Mouse (Mus musculus) spleen, postnatal 14 days (tissue): ENCODE data around the gene Ppm1b.

ENCODE experiments used
- DNase-seq, 2 experiments: peaks; one replicate each; pipeline ENCODE4 v3.0.0; 2021 to 2022; ENCODE audit warnings: low spot score in 2 of 2

The Ppm1b gene

DNA sequence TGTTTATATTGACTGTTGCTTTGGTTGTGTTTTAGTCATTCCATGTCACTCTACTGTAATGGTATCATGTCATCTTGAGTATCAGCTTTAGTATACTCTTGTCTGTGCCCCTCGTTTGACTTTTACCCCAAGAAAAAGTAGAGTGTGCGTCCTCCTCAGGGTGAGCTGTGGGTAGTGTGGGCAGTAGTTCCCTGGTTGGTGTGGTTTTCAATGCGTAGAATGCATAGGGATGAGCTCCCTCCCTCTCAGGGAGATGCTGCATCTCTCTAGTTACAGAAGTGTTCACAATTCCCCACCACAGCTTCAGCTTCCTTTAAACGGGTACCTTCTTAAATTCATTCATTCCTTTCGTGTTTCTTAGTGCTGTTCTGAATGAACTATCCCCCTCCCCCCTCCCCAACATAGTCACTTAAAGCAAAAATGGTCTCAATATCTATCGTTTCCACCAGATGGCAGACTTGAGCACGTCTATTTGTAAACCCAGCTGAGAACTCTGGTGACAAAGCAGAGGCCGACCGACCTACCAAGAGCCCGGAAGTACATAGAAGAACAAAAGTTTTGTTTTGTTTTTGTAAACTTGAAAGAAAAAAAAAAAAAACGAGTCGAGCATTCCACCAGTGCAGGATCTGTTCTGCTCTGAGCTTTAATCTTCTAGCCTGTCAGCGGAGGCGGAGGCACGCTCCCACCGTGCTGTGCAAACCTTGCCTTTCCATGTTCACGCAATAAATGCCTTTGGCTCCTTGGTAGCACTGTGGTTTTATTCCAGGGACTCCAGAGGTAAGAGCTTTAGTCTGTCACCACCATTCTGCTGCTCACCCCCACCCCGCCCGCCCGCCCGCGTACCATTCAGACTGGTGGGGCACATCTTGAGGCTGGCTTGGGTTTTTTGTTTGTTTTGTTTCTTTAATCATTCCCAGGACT, 67.0 kb downstream of the Ppm1b start:
- DNase-seq, result peak in 1 of 2 experiments; percentile 30

DNA sequence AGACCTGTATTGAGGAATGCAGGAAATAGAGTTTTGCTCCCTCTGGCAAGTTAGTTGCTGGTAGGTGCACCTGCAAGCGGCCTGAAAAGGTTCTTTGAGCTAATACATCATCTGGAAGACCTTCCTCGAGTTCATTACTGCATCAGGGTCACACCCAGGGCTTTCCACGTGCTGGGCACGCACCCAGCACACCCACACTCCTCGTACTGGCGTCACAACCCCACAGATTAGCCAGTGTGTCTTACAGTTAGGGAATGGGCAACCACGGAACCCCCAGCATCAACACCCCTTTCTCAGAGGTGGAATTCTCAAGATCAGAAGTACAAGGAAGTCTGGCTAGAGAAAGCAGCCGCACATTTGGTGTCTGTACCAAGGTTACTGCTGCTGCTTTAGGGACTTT, 67.7 kb downstream of the Ppm1b start:
- DNase-seq, result no peak

DNA sequence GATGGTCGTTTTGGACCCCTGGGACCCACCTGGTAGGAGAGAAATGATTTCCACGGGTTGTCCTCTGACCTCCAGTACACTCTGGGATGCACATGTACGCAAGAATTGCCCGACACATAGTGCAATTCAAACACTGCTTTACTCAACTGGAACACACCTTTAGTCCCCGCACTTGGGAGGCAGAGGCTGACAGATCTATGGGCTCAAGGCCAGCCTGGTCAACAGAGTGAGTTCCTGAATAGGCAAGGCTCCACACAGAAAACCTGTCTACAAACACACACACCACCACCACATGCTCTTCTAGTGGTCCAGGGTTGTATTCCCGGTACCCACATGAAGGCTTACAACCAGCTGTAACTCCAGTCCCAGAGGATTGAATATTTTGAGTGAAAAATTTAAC, 68.6 kb downstream of the Ppm1b start:
- no peak for DNase-seq

DNA sequence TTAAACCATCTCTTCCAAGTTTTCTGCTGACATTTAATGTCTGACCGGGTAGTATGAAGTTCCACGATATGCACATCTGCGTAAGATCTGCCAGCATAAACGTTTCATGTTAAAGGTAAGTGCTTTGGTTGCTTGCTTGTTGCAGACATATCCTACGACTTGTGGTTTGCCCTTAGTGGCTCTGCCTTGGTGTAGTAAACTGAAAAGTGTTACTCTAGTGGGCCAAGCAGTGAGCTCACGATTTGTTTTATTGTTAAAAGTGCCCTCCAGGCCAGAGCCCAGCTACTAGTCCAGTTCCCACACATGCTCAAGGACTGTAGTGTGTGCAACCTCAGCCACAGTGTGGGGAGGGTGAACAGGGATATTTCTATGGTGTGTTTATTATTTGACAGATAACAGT, 69.9 kb downstream of the Ppm1b start:
- no peak for DNase-seq

DNA sequence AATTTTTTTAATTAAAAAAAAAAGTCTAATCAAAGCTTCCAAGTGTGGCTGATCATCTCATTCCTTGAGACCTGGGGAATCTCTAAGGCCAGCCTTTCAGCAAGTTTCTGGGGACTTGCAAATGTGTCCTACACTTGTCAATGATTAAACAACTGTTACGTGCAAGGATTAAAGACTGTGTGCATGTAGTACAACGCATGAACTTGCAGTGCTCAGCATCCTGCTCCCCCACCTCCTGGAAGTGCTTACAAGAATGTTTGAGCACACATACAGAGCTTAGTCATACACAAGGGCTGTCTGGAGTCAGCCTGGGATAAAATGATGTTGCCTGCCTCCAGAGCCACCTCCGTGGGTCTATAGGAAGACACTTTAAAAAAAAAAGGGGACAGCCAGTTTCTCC, 70.7 kb downstream of the Ppm1b start:
- DNase-seq, result no peak

DNA sequence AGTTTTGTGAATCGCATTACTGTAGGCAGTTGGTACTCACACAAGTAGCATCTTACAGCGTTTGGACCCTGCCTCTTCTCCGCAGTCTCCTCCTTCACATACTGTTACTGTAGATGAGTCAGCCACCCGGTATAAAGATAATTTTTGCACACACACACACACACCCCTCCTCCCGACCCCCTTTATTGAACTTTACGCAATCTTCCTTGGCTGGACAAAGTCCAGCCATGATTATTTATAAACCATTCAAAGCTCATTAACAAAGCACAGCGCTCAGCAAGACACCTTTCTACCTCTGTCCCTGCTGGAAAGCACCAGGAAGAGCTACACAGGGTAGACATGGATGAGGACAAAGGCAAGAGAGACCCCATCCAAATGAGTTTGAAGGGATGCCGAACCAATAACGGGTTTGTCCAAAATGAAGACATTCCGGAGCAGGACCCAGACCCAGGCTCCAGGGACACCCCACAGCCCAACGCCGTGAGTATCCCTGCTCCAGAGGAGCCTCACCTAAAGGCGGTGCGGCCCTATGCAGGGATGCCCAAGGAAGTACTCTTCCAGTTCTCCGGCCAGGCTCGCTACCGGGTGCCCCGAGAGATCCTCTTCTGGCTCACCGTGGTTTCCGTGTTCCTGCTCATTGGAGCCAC, 71.7 kb downstream of the Ppm1b start, which contains the start of gene Slc3a1:
Slc3a1 (plus strand) TSS at position 284 of the 647 bp plus-strand sequence.
- no peak for DNase-seq

DNA sequence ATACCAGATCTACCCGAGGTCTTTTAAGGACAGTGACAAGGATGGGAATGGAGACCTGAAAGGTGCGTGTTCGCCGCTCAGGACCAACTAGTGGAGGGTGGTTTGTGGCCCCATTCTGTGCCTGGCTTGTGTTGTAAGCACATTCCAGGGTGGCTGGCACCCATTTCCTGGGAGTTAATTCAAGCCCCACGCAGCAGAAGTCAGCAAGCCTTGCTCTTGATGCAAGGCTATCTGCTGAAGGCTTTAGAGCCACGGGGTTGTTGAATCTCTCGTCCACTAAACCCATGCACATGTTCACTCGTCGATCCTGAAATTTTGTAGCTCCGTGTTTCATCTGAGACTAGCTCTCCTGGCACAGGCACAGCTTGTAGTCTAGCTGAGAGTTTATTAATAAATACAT, 72.3 kb downstream of the Ppm1b start:
- no peak for DNase-seq

- DNase-seq, result no peak
Observed at GRCm38 (mm10) chr17:85030651-85031050, 74.1 kb downstream of the Ppm1b start.

DNA sequence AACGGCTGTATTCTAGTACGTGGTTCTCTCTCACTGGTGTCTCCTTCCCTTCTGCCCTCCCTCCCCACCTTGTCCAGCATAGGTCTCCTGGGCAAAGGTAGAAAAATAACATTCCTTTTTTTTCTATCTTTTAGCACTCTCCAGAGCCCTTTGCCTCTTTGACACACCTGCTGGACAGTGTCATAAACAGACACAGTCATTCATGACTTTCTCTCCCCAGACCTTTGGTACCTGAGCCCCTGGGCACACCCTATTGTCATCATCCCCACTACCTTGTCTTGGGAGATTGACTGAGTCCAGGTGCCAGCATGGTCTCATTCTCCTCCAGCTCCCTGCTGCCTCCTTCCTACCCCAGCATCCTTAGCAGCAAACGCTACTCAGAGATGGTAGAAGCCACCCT, 76.5 kb downstream of the Ppm1b start:
- DNase-seq, result no peak

GRCm38 (mm10) chr17:85034068-85034467, 77.5 kb downstream of the Ppm1b start:
- no peak for DNase-seq

DNA sequence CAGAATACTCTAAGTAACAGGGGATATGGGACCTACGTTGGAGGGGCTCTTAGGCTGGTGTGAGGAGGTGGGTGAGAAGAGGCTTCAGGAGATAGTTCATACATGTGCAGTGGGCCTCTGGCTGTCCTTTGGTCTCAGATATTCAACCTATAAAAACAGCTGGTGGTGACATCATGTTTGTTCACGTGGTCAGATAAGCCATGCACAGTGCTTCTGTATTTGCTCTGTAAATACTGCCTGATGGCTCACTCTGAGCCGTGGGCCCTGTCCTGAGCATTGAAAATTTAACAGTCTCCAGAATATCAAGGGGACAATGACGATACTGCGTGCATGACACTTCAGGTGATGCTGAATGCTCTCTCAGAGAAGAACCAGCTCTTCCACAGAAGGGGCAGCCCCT, 81.3 kb downstream of the Ppm1b start:
- no peak for DNase-seq

DNA sequence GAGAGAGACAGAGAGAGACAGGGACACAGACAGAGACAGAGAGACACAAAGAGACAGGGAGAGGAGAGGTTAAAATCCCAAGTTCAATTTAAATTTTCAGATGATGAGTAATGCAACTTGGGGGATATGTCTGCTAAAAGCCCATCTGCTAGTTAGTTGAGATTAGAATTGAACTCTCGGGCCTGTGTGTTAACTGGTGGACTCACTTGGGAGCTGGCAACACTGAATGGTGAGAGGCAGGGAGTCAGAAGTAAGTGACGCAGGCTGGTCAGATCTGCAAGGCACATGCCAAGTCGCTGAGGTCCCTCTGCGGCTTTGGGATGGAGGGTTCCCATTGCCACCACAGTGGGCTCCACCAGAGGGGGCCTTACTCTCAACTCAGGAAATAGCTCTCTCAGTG, 81.8 kb downstream of the Ppm1b start:
- no peak for DNase-seq

DNA sequence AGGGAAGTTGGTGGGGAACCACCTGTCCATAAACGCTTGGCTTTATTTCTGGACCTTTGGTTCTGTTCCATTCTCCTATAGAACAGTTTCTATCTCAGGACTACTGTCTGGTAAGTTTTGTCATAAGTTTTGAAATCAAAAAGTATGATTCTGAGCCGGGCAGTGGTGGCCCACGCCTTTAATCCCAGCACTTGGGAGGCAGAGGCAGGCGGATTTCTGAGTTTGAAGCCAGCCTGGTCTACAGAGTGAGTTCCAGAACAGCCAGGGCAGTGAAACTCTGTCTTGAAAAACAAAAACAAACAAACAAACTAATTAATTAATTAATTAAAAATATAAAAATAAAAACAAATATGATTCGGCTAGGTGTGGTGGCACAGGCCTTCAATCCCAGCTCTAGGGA, 82.2 kb downstream of the Ppm1b start:
- DNase-seq, result no peak

GRCm38 (mm10) chr17:85040913-85041312, 84.4 kb downstream of the Ppm1b start:
- DNase-seq, result no peak

DNA sequence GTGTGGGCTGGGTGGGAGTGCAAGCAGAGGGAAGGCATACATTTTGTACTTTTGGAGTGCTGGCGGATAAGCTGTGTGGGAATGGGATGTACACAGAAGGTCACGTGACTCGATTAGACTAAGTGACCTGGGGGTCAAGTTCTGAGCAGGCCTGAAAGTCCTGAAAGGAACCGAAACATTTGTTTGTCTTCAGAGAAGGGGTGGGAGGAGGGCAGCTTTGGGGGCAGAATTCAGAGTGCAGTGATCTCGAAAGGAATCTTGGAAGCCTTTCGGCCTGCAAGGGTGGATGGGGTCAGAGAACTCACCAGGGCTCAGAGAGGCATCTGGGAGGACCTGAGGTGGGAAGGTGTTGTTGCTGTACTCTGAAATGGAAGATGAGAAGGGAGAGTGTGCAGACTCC, 85.9 kb downstream of the Ppm1b start:
- no peak for DNase-seq

GRCm38 (mm10) chr17:85043404-85043816, 86.9 kb downstream of the Ppm1b start:
- DNase-seq, result no peak

GRCm38 (mm10) chr17:85044466-85044865, 87.9 kb downstream of the Ppm1b start:
- no peak for DNase-seq

DNA sequence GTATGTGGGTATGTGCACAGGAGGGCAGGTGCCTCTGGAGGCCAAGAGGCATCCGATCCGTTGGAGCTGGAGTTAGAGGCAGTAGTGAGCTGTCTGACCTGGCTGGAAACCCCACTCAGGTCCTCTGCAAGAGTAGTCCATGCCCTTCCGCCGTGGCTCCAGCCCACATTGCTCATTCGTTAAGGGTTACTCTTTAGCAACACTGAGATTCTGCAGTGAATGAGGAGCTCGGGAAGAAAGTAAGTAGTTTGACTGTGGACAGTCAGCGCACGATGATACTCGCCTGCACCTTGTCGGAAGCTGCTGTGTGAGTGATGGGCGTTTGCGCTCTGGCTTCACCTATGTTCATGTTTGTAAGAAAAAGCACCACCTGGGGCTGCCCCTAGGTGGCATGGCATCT, 88.6 kb downstream of the Ppm1b start:
- no peak for DNase-seq

DNA sequence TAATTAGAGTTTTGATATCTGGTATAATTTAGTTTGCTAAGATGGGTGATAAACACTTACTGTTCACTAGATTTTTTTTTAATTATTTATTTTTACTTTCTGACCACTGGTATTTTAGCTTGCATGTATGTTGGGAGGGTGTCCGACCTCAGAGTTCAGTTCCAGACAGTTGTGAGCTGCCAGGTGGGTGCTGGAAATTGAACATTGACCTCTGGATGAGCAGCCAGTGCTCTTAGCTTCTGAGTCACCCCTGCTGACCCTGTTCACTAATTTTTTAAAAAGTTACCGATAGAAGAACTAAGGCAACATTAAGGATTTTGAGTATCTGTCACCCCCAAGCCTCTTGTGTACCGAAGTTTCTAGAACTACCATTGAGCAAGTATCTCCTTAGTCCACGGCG, 91.8 kb downstream of the Ppm1b start:
- no peak for DNase-seq

DNA sequence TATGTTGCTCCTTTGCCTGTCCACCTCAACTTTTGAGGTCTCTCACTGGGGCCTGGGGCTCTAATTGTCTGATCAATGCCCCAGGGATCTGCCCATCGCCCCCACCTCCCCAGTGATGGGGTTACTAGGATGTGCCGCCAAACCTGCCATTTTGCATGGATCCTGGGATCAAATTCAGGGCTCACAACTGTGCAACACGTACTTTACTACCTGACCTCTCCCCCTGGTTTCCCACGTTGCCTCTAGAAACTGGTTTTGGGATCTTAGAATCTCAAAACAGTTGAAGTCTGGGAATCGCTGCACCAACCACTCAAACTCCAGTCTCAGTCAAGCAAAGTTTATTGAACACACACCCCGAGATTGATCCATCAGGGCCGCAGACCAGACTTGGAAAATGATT, 101.7 kb downstream of the Ppm1b start:
- no peak for DNase-seq

DNA sequence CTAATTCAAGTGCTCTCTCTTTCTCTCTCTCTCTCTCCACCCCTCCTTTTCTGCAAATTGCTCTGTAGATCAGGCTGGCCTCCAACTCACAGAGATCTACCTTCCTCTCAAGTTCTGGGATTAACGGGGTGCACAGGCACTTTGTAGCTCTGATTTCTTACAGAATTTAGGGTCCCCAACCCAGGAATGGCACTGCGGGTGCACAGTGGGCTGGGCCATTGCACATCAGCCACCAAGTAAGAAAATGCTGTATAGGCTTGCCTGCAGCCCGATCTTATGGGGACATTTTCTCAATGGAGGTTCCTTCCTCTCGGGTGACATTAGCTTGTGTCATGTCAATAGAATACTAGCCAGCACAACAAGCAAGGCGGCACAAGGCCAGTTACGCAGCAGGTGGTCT, 102.6 kb downstream of the Ppm1b start:
- no peak for DNase-seq

DNA sequence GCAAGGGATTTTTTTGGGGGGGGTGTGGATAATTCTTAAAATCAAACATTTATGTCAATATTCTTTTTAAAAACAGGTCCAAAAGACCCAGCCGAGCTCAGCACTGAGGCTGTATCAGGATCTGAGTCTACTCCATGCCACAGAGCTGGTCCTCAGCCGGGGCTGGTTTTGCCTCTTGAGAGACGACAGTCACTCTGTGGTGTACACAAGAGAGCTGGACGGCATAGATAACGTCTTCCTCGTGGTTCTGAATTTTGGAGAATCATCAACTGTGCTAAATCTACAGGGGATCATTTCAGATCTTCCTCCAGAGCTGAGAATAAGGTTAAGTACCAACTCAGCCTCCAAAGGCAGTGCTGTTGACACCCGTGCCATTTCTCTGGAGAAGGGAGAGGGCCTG, 107.0 kb downstream of the Ppm1b start:
- no peak for DNase-seq

DNA sequence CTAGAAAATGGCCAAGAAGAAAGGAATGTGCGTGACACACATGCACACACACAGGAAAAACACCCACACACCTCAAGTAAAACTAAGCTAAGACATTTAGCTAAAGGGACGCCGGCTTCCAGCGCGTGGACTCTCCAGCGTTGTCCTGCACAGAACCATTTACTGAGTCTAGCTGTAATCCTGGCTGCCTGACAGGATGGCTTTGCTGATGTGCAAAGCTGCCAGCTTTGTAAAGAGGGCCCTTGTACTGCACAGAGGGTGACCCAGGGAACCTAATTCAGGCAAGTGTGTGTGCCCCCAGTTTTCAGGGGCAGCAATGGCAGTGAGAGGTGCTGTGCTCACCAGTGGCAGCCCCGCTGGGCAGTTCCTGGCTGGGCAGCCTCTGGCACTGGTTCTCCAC, 110.8 kb downstream of the Ppm1b start:
- no peak for DNase-seq
